Mouse (Mus musculus) B cell, adult (primary cell): Measurements from ENCODE around the gene Cfap43. TPM values are rescaled to one million over a fixed set of nuclear protein-coding genes. Genes with fewer than 3 reads are reported as not detected.

Experiments
- total RNA-seq: library from RNA; stranded (reverse); gene quantifications from 4 replicates; pipeline ENCODE4 v1.2.4, GENCODE M21; 2023; ENCODE audit not compliant: inconsistent age

Gene Cfap43
- not detected in 4 replicates for total RNA-seq

GRCm38 (mm10) chr19:47919126-47919965, at the start of gene Cfap43, which contains the start of gene Itprip:
Cfap43 (minus strand) TSS chr19:47919287.
Itprip (minus strand) TSS chr19:47919299.

GRCm38 (mm10) chr19:47937443-47938406, 18.6 kb upstream of the Cfap43 start, which contains the start of gene Cfap58:
Cfap58 (plus strand) TSS chr19:47937675.

GRCm38 (mm10) chr19:47865353-47865947, 53.6 kb downstream of the Cfap43 start, which contains the start of gene Gsto2:
Gsto2 (plus strand) TSS chr19:47865534.

GRCm38 (mm10) chr19:47854796-47855783, 64.0 kb downstream of the Cfap43 start, which contains the start of gene Gsto1:
Gsto1 (plus strand) TSS chr19:47854970.

GRCm38 (mm10) chr19:47731071-47731881, 187.8 kb downstream of the Cfap43 start, which contains the start of gene Sfr1:
Sfr1 (plus strand) TSS chr19:47731682.

GRCm38 (mm10) chr19:47691994-47692393, 227.1 kb downstream of the Cfap43 start, which contains the start of gene Col17a1:
Col17a1 (minus strand) TSS chr19:47692094.

Other genes with a start within 250 kb of the Cfap43 start
- not detected in 4 replicates for gene Col17a1, start 227.2 kb downstream of the Cfap43 start, total RNA-seq
- gene Sfr1, start 187.6 kb downstream of the Cfap43 start, total RNA-seq, result 87.4 to 99.1 TPM (median 94.0 TPM) in 4 replicates
- gene Gsto1, start 64.3 kb downstream of the Cfap43 start, total RNA-seq, result 14.3 to 20.6 TPM (median 17.4 TPM) in 4 replicates
- gene Gsto2, start 53.8 kb downstream of the Cfap43 start, total RNA-seq, result 0.93 to 1.3 TPM (median 1.1 TPM) in 4 replicates
- 281 to 340 TPM (median 308 TPM) in 4 replicates for gene Itprip, start within 50 bp of the Cfap43 start, total RNA-seq
- gene Cfap58, start 18.4 kb upstream of the Cfap43 start, total RNA-seq, result not detected in 4 replicates